Mouse (Mus musculus) E14TG2a.4 (cell line): ENCODE data around the gene Lpin2.

Experiments used
- CTCF ChIP-seq: conservative IDR thresholded peaks from 2 replicates; pipeline ENCODE4 v1.5.1; 2014; ENCODE audit warnings: low read length
- NANOG ChIP-seq: IDR thresholded peaks from 2 replicates; pipeline ENCODE4 v1.6.1; 2014; ENCODE audit warnings: borderline replicate concordance, low read length, mixed read lengths
- POU5F1 ChIP-seq: IDR thresholded peaks from 2 replicates; pipeline ENCODE4 v1.6.1; 2014; ENCODE audit warnings: low read length, borderline replicate concordance

GRCm38 (mm10) chr17:71288808-71289548, 106.6 kb downstream of the Lpin2 start:
- no peak for TF ChIP-seq CTCF
- TF ChIP-seq POU5F1: no peak
- TF ChIP-seq NANOG: no peak
